Mouse (Mus musculus) ovary, postnatal 10 days (tissue): ENCODE data around the gene Col4a5.

Experiments used
- DNase-seq: peaks from one replicate; pipeline ENCODE4 v3.0.0; 2022; ENCODE audit warnings: low spot score

The Col4a5 gene

GRCm38 (mm10) chrX:141475110-141475509 lies at the start of gene Col4a5:
Gene Col4a5, plus strand, starts transcription at chrX:141475385.
- peak; percentile 18 for DNase-seq

GRCm38 (mm10) chrX:141436780-141437179 lies 38.4 kb upstream of the Col4a5 start:
- DNase-seq = no peak

GRCm38 (mm10) chrX:141439423-141439822 lies 35.8 kb upstream of the Col4a5 start:
- DNase-seq = no peak

- no peak for DNase-seq
Measured at GRCm38 (mm10) chrX:141447936-141448335, 27.2 kb upstream of the Col4a5 start.

GRCm38 (mm10) chrX:141473470-141474302 lies 1.5 kb upstream of the Col4a5 start, which contains the start of gene Col4a6:
Gene Col4a6, minus strand, starts transcription at chrX:141474076.
- DNase-seq = peak; percentile 9

GRCm38 (mm10) chrX:141475566-141476327 lies 562 bp downstream of the Col4a5 start:
- DNase-seq = peak; percentile 1

- DNase-seq = no peak
Measured at GRCm38 (mm10) chrX:141494545-141494944, 19.4 kb downstream of the Col4a5 start.

- DNase-seq = no peak
Measured at GRCm38 (mm10) chrX:141503125-141503524, 27.9 kb downstream of the Col4a5 start.

- no peak for DNase-seq
Measured at GRCm38 (mm10) chrX:141533447-141533846, 58.3 kb downstream of the Col4a5 start.

- no peak for DNase-seq
Measured at GRCm38 (mm10) chrX:141547471-141547870, 72.3 kb downstream of the Col4a5 start.

- no peak for DNase-seq
Measured at GRCm38 (mm10) chrX:141590242-141590641, 115.1 kb downstream of the Col4a5 start.

- no peak for DNase-seq
Measured at GRCm38 (mm10) chrX:141721725-141722124, 246.5 kb downstream of the Col4a5 start.

- DNase-seq = no peak
Measured at GRCm38 (mm10) chrX:141723936-141724335, 248.8 kb downstream of the Col4a5 start.

GRCm38 (mm10) chrX:141724391-141724891 lies 249.3 kb downstream of the Col4a5 start:
- DNase-seq = no peak

- no peak for DNase-seq
Measured at GRCm38 (mm10) chrX:141724937-141725918, 250.0 kb downstream of the Col4a5 start, which contains the start of gene Irs4. Gene Irs4, minus strand, starts transcription at chrX:141725263.

- DNase-seq = no peak
Measured at GRCm38 (mm10) chrX:141729570-141729969, 254.4 kb downstream of the Col4a5 start.
